Mouse (Mus musculus) embryo, embryonic 11.5 days (tissue): ENCODE measurements around the gene Prkar1a.
"Not testable (repeated sequence)": the region's sequence is repeated elsewhere in the genome, so short reads cannot be mapped to it uniquely, and the experiment has no call there.

Source experiments
- DNase-seq: peaks from one replicate; pipeline ENCODE4 v3.0.0-alpha.2; 2012; ENCODE audit warnings: low read depth, low spot score

Gene Prkar1a

DNA sequence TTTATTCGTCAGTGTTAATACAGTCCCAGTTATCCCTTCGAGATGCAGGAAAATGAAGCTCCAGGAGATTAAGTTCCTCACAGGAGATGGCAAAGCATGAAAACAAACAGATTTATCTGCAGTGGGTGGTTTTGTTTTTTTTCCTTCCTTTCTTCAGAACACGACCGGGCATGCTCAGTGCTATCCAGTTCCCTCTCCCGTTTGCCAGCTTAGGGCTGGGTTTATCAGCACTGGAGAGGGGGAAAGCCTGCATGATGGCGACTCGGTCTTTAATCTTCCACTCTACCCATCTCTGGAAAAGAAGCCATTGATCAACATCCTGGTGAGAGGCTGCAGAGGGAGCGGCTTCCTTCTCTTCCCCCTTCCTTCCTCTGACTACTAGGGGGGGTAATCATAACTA is at the start of gene Prkar1a:
TSS of gene Prkar1a (plus strand) at position 200 of the 400 bp plus-strand sequence.
- DNase-seq: no peak

DNA sequence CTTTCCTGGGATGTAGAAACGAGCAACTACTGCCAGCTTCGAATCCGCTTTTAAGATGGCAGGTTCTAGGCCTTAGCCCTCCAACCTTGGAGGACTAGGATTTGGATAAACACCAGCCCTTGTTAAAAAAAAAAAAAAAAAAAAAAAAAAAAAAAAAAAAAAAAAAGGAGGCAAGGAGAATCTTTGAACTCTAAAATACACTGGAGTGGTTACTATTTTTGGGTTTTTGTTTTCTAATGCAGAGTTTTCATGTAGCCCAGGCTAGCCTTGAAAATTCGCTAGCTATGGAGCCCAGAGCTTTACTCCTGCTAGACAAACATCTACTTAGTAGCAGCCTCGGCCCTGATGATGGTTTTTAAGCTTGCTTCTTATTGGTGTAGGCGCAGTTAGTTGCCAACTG is 41.6 kb upstream of the Prkar1a start:
- no peak for DNase-seq

DNA sequence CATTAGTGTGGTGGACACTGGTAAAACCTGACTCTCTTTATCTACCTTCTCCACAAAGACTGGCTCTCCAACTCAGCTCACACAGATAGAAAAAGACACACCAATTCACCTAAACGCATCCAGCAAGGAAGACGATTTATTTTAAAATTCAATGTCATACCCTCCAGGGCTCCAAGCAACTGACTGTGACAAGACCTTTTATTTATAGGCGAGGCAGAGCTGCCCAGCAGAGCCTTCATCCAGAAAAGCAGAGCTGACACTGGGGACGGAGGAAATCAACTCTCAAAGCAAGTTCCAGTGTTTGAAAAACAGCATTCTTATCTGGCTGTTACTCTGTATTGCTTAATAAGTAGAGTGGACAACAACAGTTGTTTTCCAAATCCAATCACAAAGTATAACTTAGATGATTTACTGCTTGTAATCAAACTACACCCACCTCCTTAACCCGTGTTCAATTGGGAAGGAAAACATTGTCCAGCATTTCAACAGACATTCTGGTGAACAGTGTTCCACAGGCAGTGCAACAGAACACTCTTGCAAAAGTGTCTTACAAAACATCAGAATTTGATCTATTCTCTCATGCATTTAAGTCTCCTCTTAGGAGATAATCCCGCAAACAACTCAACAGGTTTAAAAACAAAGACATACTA is 40.1 kb upstream of the Prkar1a start:
- DNase-seq: no peak

DNA sequence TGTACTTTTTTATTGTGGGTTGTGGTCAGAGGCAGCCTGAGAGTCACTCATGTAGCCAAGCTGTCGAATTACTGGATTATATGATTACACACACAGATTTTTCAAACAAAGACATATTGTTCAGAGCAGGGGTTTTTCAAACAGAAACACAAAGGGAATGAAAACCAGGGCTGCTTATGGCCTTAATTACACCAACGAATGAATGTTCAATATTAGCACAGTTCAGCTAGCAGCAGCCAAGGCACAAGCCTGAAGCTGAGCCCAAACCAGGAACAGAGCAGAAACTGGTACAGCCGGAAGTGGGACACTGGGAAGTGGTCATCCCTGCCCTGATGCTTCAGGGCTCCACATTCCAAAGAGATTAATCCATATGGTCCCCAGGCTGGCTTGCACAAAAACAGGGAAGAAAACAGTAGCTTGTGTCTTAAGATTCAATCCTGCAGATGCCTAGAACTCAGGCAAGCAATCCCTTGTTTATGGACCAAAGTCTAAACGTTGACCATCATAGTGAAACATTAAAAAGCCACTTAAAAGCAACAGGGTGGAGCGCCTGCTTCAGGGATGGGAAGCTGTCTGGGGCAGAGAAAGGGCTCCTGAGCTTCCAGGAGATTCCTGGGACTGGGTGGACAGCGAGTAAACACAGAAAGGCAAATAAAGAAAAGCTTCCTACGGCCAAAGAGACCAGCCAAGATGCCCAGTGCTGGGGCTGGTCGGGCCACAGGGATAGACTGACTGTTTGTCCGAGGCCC is 39.0 kb upstream of the Prkar1a start:
- no peak for DNase-seq

DNA sequence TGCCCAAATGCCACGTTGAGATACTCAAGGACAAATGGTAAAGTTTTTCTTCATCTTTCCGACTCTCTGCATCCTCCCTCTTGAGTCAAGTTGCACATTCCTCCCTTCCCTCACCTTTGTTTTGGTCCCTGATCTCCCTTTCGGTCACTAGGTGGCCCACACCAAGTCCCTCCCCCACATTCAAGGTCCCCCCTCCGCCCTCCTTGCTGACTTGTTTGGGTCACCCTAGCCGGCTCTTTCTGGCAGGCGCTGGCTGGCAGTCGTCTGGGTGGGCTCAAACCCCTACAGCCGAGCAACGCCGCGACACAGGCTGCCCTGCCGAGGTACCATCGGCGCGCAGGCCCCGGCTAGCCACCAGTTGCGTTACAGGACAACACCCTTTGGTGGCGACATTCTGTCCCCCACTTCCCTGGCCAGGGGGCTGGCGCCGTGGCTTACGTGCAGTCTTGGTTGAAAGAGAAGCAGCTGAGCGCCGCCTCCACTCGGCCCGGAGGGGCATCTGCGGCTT is 38.4 kb upstream of the Prkar1a start:
- DNase-seq: peak; percentile 46

DNA sequence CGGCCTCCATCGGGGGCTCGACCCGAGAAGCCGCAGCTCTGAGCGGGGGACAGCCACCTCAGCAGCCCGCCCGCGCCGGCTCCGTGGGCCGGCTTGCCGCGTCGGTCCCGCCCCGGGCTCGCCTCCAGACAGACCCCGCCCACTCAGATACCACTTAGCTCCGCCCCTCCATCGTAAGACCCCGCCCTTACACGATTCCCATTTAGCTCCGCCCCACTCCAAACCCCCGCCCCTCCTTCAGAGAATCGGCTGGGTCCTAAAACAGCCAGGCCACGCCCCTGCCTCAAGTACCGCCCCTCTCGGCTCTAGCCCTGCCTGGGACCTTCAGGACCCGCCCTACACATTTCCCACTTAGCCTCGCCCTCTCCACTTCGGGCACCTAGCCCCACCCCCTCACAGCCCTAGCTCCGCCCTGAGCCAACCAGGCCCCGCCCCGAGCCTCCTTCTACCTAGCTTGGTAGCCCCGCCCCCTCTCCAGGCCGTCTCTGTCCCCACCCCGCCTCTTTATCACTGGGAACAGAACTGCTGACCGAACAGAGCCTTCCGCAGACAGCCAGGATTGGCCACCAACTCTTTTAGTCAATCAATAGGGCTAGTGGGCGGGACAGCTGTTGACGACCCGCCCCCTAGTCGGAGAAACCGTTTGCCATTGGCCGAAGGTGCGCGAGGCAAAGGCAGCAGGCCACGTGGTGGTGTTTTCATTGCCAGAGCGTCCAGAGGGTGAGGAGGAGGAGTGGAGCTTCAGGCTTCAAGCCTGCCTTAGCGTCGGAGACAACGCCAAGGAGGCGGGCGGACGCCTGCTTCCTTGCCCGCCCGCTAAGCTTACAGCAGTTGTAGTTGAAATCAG is 37.7 kb upstream of the Prkar1a start, which contains the start of gene Wipi1:
TSS of gene Wipi1 (minus strand) at position 665 of the 847 bp plus-strand sequence.
- peak; percentile 95 for DNase-seq

DNA sequence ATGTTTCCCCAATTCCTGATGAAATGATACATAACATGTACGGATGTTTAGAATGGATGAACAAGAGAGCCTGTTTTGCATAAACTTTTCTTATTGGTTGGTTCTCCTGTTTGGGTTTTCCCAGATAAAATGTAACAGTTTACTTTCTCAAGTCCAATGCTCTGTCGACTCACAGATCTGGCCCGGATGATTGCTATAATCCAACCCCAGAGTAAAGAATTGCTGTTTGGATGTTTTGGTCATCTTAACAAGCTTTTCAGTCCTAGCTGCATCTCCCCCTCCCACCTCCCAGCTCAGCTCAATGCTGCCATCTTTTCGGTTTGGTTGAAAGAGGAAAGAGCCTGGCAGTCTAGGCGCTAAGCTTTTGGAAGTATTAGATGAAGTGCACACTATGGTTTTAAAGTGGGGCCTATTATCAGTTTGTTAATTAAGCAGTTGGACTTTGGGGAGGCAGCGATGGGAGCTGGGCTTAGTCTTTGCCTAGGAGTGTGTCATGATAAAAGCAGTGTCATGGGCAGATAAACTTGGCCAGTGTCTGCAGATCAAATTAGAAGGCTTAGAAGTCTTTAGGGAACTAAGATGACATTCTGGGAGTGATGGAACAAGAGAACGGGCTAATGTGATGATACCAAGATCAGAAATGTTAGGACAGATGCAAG is 36.2 kb upstream of the Prkar1a start:
- no peak for DNase-seq

DNA sequence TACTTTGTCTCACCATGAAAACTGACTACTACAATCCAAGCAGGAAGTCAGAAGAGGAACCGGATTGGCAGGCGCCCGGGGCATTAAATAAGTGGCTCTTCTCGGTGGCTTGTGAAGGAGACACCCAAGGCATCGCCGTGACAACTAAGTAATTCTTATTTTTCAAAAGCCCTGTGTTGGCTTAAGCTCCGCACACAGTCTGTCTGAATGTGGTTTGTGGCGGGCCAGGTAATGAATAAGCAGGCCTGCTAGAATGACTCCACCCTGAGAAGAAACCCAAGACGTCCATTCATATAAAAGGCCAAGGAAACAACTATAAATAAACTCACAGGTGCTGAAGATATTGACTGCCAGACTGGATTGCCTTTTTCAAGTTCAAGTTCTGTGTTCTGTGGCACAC is 33.9 kb upstream of the Prkar1a start:
- no peak for DNase-seq

DNA sequence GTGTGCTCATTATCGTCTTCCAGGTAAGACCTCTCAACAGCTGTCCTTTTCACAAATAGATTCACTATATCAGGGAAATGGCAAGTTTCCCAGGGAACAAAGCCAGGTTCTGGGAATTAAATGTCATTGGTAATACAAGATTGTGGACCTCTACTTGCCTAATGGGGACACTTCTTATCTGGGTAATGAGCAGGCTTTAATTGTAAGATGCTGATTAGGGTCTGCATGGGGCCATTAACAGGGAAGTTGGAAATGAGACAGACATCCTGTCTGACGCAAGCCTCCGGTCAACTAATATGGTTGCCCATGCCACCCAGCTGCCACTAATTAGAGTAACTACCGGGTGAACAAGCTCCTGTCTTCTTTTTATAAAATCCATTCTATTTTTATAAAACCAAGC is 32.9 kb upstream of the Prkar1a start:
- DNase-seq: no peak

DNA sequence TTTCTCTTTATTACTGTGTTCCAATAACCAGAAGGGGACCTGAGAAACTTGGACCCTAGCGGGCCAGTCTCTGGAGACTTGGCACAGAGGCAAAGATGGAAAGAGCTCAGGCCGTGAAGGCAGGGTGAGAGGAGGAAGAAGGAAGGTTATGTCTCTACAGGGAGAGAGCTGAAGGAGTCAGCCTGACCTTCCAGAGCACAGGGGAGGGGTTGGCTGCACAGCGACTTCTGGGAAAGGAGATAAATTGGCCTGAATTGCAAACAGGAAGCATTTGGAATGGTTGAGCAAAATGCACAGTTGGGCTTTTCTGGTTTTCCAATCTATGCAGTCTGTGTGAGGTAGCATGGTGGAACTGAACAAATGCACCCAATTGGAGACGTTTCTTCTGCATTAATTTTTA is 32.4 kb upstream of the Prkar1a start:
- DNase-seq: no peak

DNA sequence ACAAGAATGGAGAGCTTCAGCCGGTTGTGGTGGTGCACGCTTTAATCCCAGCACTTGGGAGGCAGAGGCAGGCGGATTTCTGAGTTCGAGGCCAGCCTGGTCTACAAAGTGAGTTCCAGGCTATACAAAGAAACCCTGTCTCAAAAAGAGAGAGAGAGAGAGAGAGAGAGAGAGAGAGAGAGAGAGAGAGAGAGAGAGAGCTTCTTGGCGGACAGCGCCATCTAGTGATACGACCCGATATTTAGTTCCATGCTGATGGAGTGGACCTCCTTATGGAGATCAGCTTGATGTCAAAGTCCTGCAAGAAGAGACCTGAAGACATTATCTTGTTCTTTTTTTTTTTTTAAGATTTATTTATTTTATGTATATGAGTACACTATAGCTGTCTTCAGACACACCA is 30.1 kb upstream of the Prkar1a start:
- not testable (repeated sequence) for DNase-seq

DNA sequence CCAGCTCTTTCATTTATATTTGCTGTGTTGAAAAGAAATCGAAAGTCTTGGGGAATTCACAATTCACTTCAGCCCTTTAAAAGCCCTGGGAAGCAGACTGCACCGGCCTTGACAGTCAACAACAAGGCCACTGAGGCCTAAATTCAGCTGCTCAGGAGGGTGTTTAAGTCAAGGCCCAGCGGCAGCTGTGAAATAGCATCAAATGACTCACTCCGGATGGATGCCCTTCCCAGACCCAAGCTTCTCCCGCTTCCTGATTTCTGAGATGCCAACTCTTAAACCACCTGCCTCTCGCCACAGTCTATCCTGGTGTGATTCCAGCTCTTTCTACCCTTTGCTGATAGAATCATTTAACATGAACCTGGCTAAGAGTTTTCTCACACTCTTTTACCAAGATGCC is 28.8 kb upstream of the Prkar1a start:
- DNase-seq: no peak

DNA sequence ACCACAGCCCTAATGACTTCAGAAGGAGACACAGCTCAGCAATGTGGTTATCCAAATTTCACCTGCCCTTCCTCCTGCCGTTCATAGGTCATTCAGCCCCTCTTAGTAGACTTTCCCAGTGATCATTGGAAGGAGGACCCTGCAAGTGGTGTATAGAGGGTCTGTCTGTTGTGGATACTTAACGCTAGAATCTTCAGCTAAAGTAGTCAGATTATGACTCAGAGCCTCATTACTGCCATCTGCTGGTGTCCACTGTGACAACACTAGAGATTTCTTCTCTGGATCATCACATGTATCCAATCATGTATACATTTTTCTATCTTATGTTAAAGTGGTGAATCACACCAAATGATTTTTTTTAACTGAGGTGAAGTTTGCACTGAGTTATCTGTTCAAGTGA is 28.0 kb upstream of the Prkar1a start:
- DNase-seq: no peak

DNA sequence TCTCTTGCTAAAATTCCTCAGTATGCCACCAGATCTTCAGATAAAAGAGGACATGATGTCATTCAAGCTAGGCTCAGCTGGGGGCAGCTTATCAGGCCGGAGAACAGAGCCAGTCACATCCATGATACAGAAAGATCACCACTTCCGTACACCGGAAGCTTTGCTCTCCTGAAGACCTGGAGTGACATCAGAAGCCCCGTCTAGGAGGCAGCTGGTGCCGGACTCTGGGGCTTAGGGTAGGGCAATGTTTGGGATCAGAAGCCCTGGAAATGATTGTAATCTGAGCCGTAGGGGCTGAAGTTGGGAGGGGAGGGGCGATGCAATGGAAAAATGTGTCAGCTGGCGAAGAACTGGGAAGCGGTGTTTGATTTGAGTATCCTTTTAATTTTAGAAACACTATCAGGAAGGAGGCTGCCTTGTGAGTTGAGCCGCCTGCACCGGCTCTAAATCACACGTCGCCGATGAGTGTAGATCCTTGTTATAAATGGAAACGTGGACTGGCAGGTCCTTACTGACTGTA is 26.6 kb upstream of the Prkar1a start:
- DNase-seq: no peak

DNA sequence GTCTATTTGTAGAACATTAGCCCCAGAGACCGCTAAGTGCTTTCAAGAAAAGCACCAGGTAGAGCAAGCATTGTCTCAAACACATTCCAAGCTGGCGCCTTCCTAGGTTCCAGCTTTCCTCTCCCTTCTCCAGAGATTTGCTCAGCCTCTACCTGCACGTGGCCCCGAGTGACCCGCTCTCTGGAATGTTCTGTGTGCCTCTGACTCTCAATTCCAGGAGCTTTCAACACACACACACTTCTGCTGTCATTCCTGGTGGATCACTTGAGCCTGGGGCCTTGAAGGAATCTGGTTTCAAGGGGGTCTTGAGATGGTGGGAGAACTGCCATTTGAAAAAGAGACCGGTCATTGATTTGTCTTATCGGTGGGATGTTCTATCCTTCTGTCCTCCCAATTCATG is 26.0 kb upstream of the Prkar1a start:
- DNase-seq: no peak

DNA sequence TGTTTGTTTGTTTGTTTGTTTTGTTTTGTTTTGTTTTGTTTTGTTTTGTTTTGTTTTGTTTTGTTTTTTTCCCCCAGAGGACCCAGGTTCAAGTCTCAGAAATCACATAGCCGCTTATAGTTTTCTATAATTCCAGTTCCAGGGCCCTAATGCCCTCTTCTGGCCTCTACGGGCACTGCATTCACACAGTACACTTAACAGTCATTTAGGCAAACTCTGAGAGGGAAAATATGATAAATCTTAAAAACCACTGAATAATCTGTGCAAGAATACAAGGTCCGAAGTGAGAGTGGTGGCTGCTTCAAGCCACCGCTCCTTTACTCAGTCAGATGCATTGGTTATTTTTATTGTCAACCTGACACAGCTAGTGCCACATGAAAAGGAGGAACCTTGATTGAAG is 21.6 kb upstream of the Prkar1a start:
- no peak for DNase-seq

DNA sequence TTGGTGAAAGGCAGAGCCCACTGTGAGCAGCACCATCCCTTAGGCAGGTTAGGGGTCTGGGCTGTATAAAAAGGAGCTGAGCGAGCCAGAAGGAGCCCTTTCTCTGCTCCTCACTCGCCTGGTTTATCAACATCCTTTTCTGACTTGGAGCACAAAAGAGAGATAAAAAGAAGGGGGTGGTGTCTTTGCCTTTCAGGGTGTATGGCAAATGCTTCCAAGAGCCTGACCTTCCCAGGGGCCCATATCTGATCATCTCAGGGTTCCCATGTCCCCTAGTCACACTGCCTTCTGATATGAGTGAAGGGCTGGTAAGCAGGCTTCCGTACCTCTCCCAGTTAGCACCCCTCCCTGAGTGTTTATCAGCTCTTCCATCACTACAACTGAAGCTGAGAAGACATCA is 21.1 kb upstream of the Prkar1a start:
- DNase-seq: no peak

DNA sequence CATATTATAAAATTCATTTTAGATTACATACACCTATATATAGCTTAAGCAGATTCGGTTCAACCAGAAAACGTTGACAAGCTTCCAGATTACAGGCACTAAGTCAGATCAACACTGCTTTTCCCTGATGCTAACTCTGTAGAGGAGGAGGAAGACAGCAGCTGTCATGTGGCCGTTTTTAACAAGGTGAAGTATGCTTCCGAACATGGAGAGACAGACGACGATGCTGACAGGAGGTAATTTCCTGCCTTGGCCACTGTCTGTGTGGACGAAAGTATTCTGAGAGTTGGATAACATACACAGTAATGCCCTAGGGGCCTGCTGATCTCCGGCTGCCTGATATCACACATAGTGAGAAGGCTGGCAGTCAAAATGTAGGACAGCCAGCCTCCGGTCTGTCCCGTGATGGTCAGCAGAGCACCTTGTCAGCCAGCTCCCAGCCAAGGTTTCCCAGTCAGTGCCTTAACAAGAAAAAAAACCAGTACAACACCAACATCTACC is 20.1 kb upstream of the Prkar1a start:
- no peak for DNase-seq

DNA sequence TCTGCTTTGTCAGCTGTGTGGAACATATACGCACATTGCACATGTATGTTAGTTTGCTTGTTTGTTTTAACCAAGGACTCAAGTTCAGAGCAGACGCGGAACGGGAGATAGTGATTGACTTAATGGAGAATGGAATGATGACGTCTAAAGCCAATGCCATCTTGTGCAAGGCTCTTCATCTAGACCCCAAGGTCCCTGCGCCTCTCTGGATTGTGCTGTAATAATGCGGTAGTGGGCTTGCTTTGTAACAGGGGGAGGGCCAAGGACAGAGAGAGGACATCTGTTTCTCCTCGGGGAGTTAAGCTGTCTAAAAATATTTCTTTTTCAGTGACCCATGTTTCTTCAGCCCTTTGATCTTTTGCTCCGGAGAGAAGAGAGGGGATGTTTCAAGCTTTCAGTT is 14.3 kb upstream of the Prkar1a start:
- DNase-seq: no peak

DNA sequence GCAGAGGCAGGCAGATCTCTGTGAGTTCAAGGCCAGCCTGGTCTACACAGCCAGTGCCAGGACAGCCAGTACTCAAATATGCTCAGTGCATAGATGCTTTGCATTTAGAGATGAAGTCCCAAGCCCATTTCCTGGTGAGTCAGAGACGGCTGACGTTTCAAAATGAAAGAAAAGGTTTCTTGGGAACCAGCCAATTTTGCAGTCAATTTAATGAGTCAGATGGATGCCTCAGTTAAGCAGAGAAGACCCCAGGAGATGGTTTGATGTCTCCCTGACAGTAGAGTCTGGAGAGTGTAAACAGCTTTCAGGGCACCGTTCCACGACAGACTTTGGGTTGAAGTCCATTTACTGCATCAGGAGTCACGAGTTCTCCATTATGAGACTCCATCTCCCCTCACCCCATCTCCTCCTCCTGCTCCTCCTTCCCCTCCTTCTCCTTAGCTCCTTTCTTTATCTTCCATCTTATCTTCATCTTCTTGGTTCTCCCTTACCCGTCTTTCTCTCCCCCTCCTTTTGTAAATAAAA is 13.3 kb upstream of the Prkar1a start:
- DNase-seq: no peak
